Mouse (Mus musculus) brain, embryonic 14.5 days (tissue): ENCODE data around the gene Aplp1.

Source experiments
- CTCF ChIP-seq: fragments of 200-500 bp; IDR thresholded peaks from 2 replicates; pipeline ENCODE4 v1.5.1; 2012; ENCODE audit warnings: inconsistent platforms, mild to moderate bottlenecking, moderate library complexity, borderline replicate concordance; ENCODE audit not compliant: insufficient read depth, insufficient read length; ENCODE audit errors: extremely low read depth
- POLR2A ChIP-seq: fragments of 200-500 bp; IDR thresholded peaks from 2 replicates; pipeline ENCODE4 v1.6.1; 2012; ENCODE audit warnings: mild to moderate bottlenecking, inconsistent platforms, borderline replicate concordance; ENCODE audit not compliant: poor library complexity, insufficient read depth, insufficient read length, severe bottlenecking; ENCODE audit errors: extremely low read depth

DNA sequence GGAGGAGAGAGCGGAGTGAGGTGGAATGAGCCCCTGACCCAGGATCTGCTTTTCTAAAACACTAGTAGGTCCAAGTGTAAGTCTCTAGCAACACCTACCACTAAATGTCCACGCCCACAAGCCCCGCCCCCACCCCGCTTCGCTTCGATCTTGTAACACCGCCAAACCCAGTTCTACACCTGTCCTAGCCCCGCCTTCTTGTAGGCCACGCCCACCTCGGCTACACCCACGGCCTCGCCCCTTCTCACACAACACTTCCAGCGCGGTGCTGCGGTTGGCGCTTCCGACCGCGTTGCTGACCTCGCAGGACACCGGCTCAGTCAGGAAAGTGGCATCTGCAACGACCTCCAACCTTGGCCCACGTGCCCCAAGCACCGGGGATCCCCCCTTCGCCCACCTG lies 8.4 kb upstream of the Aplp1 start:
- TF ChIP-seq CTCF: no peak
- no peak for TF ChIP-seq POLR2A
